Mouse (Mus musculus) heart, embryonic 11.5 days (tissue): ENCODE data around the gene Edem3. TPM values are rescaled to one million over a fixed set of nuclear protein-coding genes. Genes with fewer than 3 reads are reported as not detected.
"Not testable (repeated sequence)": the region's sequence is repeated elsewhere in the genome, so short reads cannot be mapped to it uniquely, and the experiment has no call there.

Experiments
- ATAC-seq: fragments of 200-750 bp; cut with Nextera tagmentation; replicated peaks from 2 replicates; pipeline ENCODE4 v1.8.0; 2017; ENCODE audit warnings: moderate library complexity; ENCODE audit not compliant: insufficient number of reproducible peaks, low FRiP score, low TSS enrichment
- H3K27ac ChIP-seq: fragments of 300-500 bp; sonication (generic); 2 replicates; pipeline ENCODE4 v1.5.1; 2014; ENCODE audit warnings: mild to moderate bottlenecking, low read depth, low read length
- H3K27me3 ChIP-seq: fragments of 300-500 bp; sonication (generic); 2 replicates; pipeline ENCODE4 v1.6.1; 2014; ENCODE audit warnings: mild to moderate bottlenecking, low read length, mixed read lengths; ENCODE audit not compliant: control insufficient read depth, insufficient read depth
- H3K36me3 ChIP-seq: fragments of 300-500 bp; sonication (generic); 2 replicates; pipeline ENCODE4 v1.6.1; 2014; ENCODE audit warnings: mild to moderate bottlenecking, low read length, moderate library complexity, mixed read lengths; ENCODE audit not compliant: control insufficient read depth, insufficient read depth
- H3K4me1 ChIP-seq: fragments of 300-500 bp; sonication (generic); 2 replicates; pipeline ENCODE4 v1.6.1; 2014; ENCODE audit warnings: low read length; ENCODE audit not compliant: control insufficient read depth, insufficient read depth
- H3K4me2 ChIP-seq: fragments of 300-500 bp; sonication (generic); 2 replicates; pipeline ENCODE4 v1.6.1; 2014; ENCODE audit warnings: mild to moderate bottlenecking, moderate library complexity
- H3K4me3 ChIP-seq: fragments of 300-500 bp; sonication (generic); 2 replicates; pipeline ENCODE4 v1.5.1; 2014; ENCODE audit warnings: low read depth, low read length
- H3K9ac ChIP-seq: fragments of 300-500 bp; sonication (generic); 2 replicates; pipeline ENCODE4 v1.6.1; 2014; ENCODE audit warnings: mild to moderate bottlenecking, low read depth, low read length, moderate library complexity
- H3K9me3 ChIP-seq: fragments of 300-500 bp; sonication (generic); replicated peaks from 2 replicates; pipeline ENCODE4 v1.6.1; 2016; ENCODE audit warnings: low read length; ENCODE audit not compliant: control insufficient read depth
- WGBS: fragments of 180-500 bp; shearing (Covaris S2); extraction: QIAGEN DNeasy Blood & Tissue Kit; methylation state at CpG from one replicate; pipeline ENCODE4 v1.1.7; 2014; ENCODE audit not compliant: insufficient replicate concordance; 5-methylcytosine and 5-hydroxymethylcytosine counted together
- polyA plus RNA-seq: library from polyadenylated mRNA; unstranded; fragments of >200 nt; fragmentation: Nextera tagmentation; extraction: Ambion mirVana; gene quantifications from 2 replicates; pipeline ENCODE4 v1.2.1, GENCODE M21; 2014

The Edem3 gene
- polyA plus RNA-seq, 1 experiment from 2014 or later: 18.3 TPM

- no peaks in the 10 kb centered on the region for H3K9me3 ChIP-seq
- H3K36me3 ChIP-seq: peaks cover 18% of the 10 kb centered on the region
- H3K4me1 ChIP-seq: no peaks in the 10 kb centered on the region
- no peak overlapping the region for H3K4me3 ChIP-seq
- no peak overlapping the region for H3K27ac ChIP-seq
- no peak for ATAC-seq
- no peak overlapping the region for H3K9ac ChIP-seq
- no peak overlapping the region for H3K4me2 ChIP-seq
- H3K27me3 ChIP-seq: no peaks in the 10 kb centered on the region
- WGBS: 92% methylated on average over 2 of the region's 2 CpGs
Measured at GRCm38 (mm10) chr1:151777616-151778015, 22.4 kb downstream of the Edem3 start.

GRCm38 (mm10) chr1:151778592-151778991 is 23.4 kb downstream of the Edem3 start:
- Histone ChIP-seq H3K9ac (no peak overlapping the region), H3K4me3 (no peak overlapping the region), H3K4me1 (no peaks in the 10 kb centered on the region), H3K27ac (no peak overlapping the region), H3K4me2 (no peak overlapping the region), H3K9me3 (no peaks in the 10 kb centered on the region), H3K36me3 (peaks cover 18% of the 10 kb centered on the region), H3K27me3 (no peaks in the 10 kb centered on the region)
- 78% methylated on average over 1 of the region's 1 CpGs for WGBS
- no peak for ATAC-seq

GRCm38 (mm10) chr1:151779306-151779705 is 24.1 kb downstream of the Edem3 start:
- Histone ChIP-seq H3K27me3 (no peaks in the 10 kb centered on the region), H3K4me3 (no peak overlapping the region), H3K27ac (no peak overlapping the region), H3K4me2 (no peak overlapping the region), H3K9me3 (no peaks in the 10 kb centered on the region), H3K4me1 (no peaks in the 10 kb centered on the region), H3K9ac (no peak overlapping the region), H3K36me3 (peaks cover 18% of the 10 kb centered on the region)
- no peak for ATAC-seq
- WGBS: 60% methylated on average over 2 of the region's 2 CpGs

- no peak overlapping the region for H3K9ac ChIP-seq
- no peak overlapping the region for H3K4me3 ChIP-seq
- H3K36me3 ChIP-seq: peaks cover 20% of the 10 kb centered on the region
- ATAC-seq: no peak
- no peaks in the 10 kb centered on the region for H3K4me1 ChIP-seq
- H3K4me2 ChIP-seq: no peak overlapping the region
- WGBS: 85% methylated on average over 7 of the region's 7 CpGs
- no peaks in the 10 kb centered on the region for H3K27me3 ChIP-seq
- no peak overlapping the region for H3K27ac ChIP-seq
- H3K9me3 ChIP-seq: no peaks in the 10 kb centered on the region
Measured at GRCm38 (mm10) chr1:151781447-151781846, 26.3 kb downstream of the Edem3 start.

GRCm38 (mm10) chr1:151783403-151783802 is 28.2 kb downstream of the Edem3 start:
- Histone ChIP-seq H3K4me3 (no peak overlapping the region), H3K9ac (no peak overlapping the region), H3K27me3 (no peaks in the 10 kb centered on the region), H3K36me3 (peaks cover 9% of the 10 kb centered on the region), H3K4me1 (no peaks in the 10 kb centered on the region), H3K27ac (no peak overlapping the region), H3K4me2 (no peak overlapping the region), H3K9me3 (no peaks in the 10 kb centered on the region)
- 91% methylated on average over 2 of the region's 2 CpGs for WGBS
- ATAC-seq: no peak

GRCm38 (mm10) chr1:151786406-151786805 is 31.2 kb downstream of the Edem3 start:
- no peak for ATAC-seq
- Histone ChIP-seq H3K9me3 (no peaks in the 10 kb centered on the region), H3K4me3 (no peak overlapping the region), H3K4me2 (no peak overlapping the region), H3K36me3 (peaks cover 6% of the 10 kb centered on the region), H3K27ac (no peak overlapping the region), H3K9ac (no peak overlapping the region), H3K27me3 (no peaks in the 10 kb centered on the region), H3K4me1 (no peaks in the 10 kb centered on the region)
- WGBS: 93% methylated on average over 5 of the region's 5 CpGs

- Histone ChIP-seq H3K4me1 (no peaks in the 10 kb centered on the region), H3K27ac (no peak overlapping the region), H3K4me3 (no peak overlapping the region), H3K27me3 (no peaks in the 10 kb centered on the region), H3K36me3 (peaks cover 4% of the 10 kb centered on the region), H3K9me3 (no peaks in the 10 kb centered on the region), H3K4me2 (no peak overlapping the region), H3K9ac (no peak overlapping the region)
- ATAC-seq: no peak
- 81% methylated on average over 4 of the region's 4 CpGs for WGBS
Measured at GRCm38 (mm10) chr1:151789136-151789535, 34.0 kb downstream of the Edem3 start.

GRCm38 (mm10) chr1:151792076-151792475 is 36.9 kb downstream of the Edem3 start:
- not testable (repeated sequence) for H3K36me3 ChIP-seq, H3K27ac ChIP-seq, H3K9ac ChIP-seq, H3K9me3 ChIP-seq, ATAC-seq, H3K4me1 ChIP-seq, H3K4me3 ChIP-seq, H3K4me2 ChIP-seq, H3K27me3 ChIP-seq
- 70% methylated on average over 8 of the region's 8 CpGs for WGBS

GRCm38 (mm10) chr1:151802795-151803194 is 47.6 kb downstream of the Edem3 start:
- not testable (repeated sequence) for H3K4me3 ChIP-seq, H3K4me2 ChIP-seq, H3K36me3 ChIP-seq, H3K4me1 ChIP-seq, H3K27me3 ChIP-seq, H3K9me3 ChIP-seq, ATAC-seq, H3K9ac ChIP-seq, H3K27ac ChIP-seq
- 79% methylated on average over 3 of the region's 3 CpGs for WGBS
